Mouse (Mus musculus) lung, embryonic 15.5 days (tissue): ENCODE measurements around the gene Mrgprd. TPM values are rescaled to one million over a fixed set of nuclear protein-coding genes. Genes with fewer than 3 reads are reported as not detected.

Experiments
- ATAC-seq: fragments of 200-750 bp; cut with Nextera tagmentation; 2 replicates; pipeline ENCODE4 v1.8.0; 2017; ENCODE audit warnings: moderate number of reproducible peaks, borderline replicate concordance; ENCODE audit not compliant: low FRiP score, low TSS enrichment; ENCODE audit errors: extremely low read depth
- H3K27ac ChIP-seq: fragments of 300-500 bp; sonication (generic); 2 replicates; pipeline ENCODE4 v1.5.1; 2015; ENCODE audit warnings: moderate library complexity, mild to moderate bottlenecking, inconsistent platforms
- H3K27me3 ChIP-seq: fragments of 300-500 bp; sonication (generic); 2 replicates; pipeline ENCODE4 v1.6.1; 2015; ENCODE audit warnings: inconsistent platforms
- H3K36me3 ChIP-seq: fragments of 300-500 bp; sonication (generic); 2 replicates; pipeline ENCODE4 v1.6.1; 2015; ENCODE audit warnings: inconsistent platforms
- H3K4me1 ChIP-seq: fragments of 300-500 bp; sonication (generic); 2 replicates; pipeline ENCODE4 v1.6.1; 2015; ENCODE audit warnings: inconsistent platforms
- H3K4me2 ChIP-seq: fragments of 300-500 bp; sonication (generic); 2 replicates; pipeline ENCODE4 v1.6.1; 2015; ENCODE audit warnings: inconsistent platforms, mild to moderate bottlenecking, moderate library complexity
- H3K4me3 ChIP-seq: fragments of 300-500 bp; sonication (generic); 2 replicates; pipeline ENCODE4 v1.5.1; 2015; ENCODE audit warnings: mild to moderate bottlenecking, inconsistent platforms
- H3K9ac ChIP-seq: fragments of 300-500 bp; sonication (generic); 2 replicates; pipeline ENCODE4 v1.6.1; 2015; ENCODE audit warnings: inconsistent platforms
- H3K9me3 ChIP-seq: fragments of 300-500 bp; sonication (generic); 2 replicates; pipeline ENCODE4 v1.6.1; 2016; ENCODE audit warnings: inconsistent platforms
- WGBS: fragments of 180-500 bp; shearing (Covaris S2); methylation state at CpG from one replicate; pipeline ENCODE4 v1.1.7; 2015; 5-methylcytosine and 5-hydroxymethylcytosine counted together
- polyA plus RNA-seq: library from polyadenylated mRNA; unstranded; fragments of >200 nt; fragmentation: Nextera tagmentation; extraction: Ambion mirVana; gene quantifications from 2 replicates; pipeline ENCODE4 v1.2.1, GENCODE M21; 2015

Gene Mrgprd
- polyA plus RNA-seq, 1 experiment from 2014 or later: not detected

DNA sequence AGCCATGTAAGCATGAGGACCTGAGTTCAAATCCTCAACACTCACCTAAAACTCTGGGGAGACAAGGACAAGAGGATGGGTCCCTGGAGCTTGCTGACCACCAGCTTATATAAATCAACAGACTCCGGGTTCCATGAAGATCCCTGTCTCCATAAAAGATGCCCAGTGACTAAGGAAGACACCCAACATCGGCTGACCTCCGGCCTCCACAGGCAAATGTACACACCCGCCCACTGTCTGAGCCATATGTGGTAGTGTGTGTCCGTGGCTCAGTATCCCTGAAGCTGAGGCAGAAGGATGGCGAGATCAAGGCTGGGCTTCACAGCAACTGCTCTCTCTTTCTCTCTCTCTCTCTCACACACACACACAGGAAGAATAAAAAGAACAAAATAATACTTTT, 19.3 kb downstream of the Mrgprd start:
- 82% methylated on average over 6 of the region's 6 CpGs for WGBS
- ATAC-seq: no peak

DNA sequence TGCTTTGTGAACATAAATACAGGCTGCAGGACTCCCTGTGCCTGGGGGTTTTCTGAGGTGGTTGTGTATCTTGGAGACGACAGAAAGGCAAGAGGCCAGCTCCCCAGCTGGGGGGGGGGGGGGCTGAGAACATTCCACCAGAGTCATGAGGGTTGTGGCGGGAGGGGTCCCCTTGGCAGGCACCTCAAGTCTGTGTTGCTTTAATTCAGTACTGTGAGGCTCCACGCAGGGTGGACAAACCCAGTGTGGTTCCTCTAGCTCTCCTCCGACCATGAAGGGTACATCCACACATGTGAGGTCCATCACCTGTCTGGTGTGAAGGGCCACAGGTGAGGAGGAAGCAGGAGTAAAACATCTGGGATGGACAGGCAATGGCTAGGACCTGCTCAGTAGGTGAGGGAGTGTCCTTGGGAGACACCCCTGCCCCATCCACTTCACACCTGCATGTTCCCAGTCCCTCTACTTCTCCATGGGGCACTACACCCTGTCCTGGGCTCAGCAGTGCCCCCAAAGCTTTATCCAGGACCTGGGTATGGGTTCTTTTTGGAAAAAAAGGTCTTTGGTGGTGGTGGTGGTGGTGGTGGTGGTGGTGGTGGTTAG, 19.9 kb downstream of the Mrgprd start:
- 52% methylated on average over 4 of the region's 4 CpGs for WGBS
- H3K4me3 ChIP-seq: no peak overlapping the region
- ATAC-seq: no peak
- no peak overlapping the region for H3K27ac ChIP-seq
- H3K4me2 ChIP-seq: no peak overlapping the region
- H3K9ac ChIP-seq: no peak overlapping the region
- H3K4me1 ChIP-seq: peaks cover 17% of the 10 kb centered on the region
- no peaks in the 10 kb centered on the region for H3K9me3 ChIP-seq
- no peaks in the 10 kb centered on the region for H3K36me3 ChIP-seq
- H3K27me3 ChIP-seq: no peaks in the 10 kb centered on the region

More for the DNA sequence above, 19.3 kb downstream of the Mrgprd start:
- H3K9me3 ChIP-seq: no peaks in the 10 kb centered on the region
- no peak overlapping the region for H3K4me3 ChIP-seq
- H3K36me3 ChIP-seq: no peaks in the 10 kb centered on the region
- H3K4me2 ChIP-seq: no peak overlapping the region
- H3K27me3 ChIP-seq: no peaks in the 10 kb centered on the region
- H3K27ac ChIP-seq: no peak overlapping the region
- H3K9ac ChIP-seq: no peak overlapping the region
- H3K4me1 ChIP-seq: peaks cover 17% of the 10 kb centered on the region

DNA sequence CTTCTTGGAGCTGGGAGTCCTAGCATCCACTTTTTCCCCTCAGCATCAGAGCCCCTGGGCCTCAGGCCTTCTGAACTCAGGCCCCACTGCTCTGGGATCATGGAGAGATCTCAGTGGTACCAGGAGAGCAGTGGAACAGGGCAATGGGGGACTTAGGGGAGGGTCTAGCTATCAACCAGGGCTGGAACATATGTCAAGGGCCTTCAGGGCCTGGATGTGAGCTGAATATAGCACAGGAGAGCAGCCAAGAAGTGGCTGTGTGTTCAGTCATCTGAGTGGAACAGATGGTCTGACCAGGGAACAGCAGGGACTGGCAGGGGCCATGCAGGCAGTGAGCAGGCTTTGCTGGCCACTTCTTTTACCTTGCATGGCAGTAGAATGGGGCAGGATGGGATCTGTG, 20.6 kb downstream of the Mrgprd start:
- peaks cover 17% of the 10 kb centered on the region for H3K4me1 ChIP-seq
- no peaks in the 10 kb centered on the region for H3K27me3 ChIP-seq
- no peaks in the 10 kb centered on the region for H3K36me3 ChIP-seq
- H3K9me3 ChIP-seq: no peaks in the 10 kb centered on the region
- no peak overlapping the region for H3K4me3 ChIP-seq
- no peak overlapping the region for H3K27ac ChIP-seq
- no peak overlapping the region for H3K4me2 ChIP-seq
- H3K9ac ChIP-seq: no peak overlapping the region
- ATAC-seq: no peak

DNA sequence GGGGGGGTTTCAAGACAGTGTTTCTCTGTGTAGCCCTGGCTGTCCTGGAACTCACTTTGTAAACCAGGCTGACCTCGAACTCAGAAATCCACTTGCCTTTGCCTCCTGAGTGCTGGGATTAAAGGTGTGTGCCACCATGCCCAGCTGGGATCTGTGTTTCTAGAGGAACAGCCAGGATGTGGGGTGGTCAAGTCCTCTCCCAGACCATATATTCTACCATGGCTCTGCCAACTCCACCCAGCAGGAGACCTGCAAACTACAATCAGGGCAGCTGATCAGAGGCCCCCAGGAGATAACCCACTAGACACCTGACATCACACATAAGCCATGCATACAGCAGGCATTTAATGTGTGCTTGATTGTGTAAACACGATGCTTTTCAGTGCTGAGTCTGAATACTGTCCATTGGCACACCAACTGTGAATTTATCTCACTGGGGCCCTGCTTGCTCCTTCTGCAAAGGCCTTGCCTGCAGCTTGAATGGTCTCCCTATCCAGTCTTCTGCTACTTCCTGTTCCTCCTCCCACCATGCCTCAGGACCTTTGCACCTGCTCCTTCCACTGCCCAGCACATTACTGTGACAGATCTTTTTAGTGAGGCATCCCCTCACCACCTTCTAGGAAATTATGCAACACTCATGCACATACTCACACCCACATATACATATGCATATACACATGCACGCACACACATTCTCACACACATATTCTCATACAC, 21.1 kb downstream of the Mrgprd start:
- no peak overlapping the region for H3K4me3 ChIP-seq
- no peak overlapping the region for H3K27ac ChIP-seq
- H3K36me3 ChIP-seq: no peaks in the 10 kb centered on the region
- no peaks in the 10 kb centered on the region for H3K27me3 ChIP-seq
- H3K4me1 ChIP-seq: peaks cover 17% of the 10 kb centered on the region
- H3K9ac ChIP-seq: no peak overlapping the region
- no peak for ATAC-seq
- no peak overlapping the region for H3K4me2 ChIP-seq
- 82% methylated on average over 3 of the region's 3 CpGs for WGBS
- no peaks in the 10 kb centered on the region for H3K9me3 ChIP-seq

DNA sequence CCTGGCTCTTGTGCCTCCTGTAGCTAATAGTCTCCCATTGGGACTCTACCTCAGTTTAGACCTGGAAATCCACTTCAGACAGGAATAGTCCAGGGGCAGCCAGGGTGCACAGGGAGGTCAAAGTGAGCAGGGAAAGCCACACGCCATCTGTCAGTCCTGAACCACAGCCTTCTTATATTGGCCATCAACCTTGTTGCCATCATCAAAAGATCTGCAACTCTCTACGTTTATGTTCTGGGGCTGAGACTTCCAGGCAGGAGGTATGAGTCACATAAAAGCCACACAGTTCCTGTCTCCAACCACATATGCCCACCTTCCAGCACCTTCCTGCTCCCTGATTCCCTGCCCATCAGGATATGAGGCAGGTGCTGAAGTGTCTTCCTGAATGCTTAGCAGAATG, 23.3 kb downstream of the Mrgprd start:
- WGBS: 63% methylated on average over 2 of the region's 2 CpGs

DNA sequence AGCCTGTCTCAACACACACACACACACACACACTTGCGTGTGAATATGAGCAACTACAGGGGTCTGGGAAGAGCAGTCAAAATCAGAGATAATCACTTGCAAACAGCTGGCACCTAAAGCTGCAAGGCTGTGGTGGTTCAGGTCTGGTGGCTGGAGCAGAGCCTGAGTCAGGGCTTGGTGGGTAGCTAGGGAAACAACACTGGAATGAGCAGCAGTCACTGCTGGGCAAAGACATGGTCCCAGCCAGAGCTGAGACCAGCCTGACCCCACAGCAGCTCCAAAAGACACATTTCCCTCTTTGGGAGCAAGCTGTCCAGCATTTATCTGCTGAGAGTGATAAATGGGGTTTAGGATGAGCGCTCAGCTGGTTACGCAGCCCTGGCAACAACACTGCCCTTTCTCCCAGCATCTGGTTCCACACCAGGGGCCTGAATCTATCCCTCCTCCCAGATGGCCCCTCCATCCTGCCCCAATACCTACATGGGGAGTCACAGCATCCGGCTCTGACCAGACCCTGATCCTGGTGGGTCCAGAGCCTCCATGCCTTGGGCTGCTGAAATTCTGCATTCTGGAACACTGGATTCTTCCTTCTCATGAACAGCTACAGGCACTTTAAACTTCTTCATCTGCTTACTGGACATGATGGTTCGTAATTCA, 25.7 kb downstream of the Mrgprd start:
- no peak overlapping the region for H3K9ac ChIP-seq
- H3K36me3 ChIP-seq: no peaks in the 10 kb centered on the region
- no peak overlapping the region for H3K27ac ChIP-seq
- ATAC-seq: no peak
- no peak overlapping the region for H3K4me3 ChIP-seq
- 76% methylated on average over 5 of the region's 5 CpGs for WGBS
- no peaks in the 10 kb centered on the region for H3K4me1 ChIP-seq
- H3K4me2 ChIP-seq: no peak overlapping the region
- H3K9me3 ChIP-seq: no peaks in the 10 kb centered on the region
- no peaks in the 10 kb centered on the region for H3K27me3 ChIP-seq

More for the DNA sequence above, 23.3 kb downstream of the Mrgprd start:
- Histone ChIP-seq H3K4me2 (no peak overlapping the region), H3K27me3 (no peaks in the 10 kb centered on the region), H3K4me1 (peaks cover 5% of the 10 kb centered on the region), H3K9me3 (no peaks in the 10 kb centered on the region), H3K9ac (no peak overlapping the region), H3K36me3 (no peaks in the 10 kb centered on the region), H3K27ac (no peak overlapping the region), H3K4me3 (no peak overlapping the region)
- ATAC-seq: no peak

Other genes starting within 250 kb of the Mrgprd start
- gene 1810010D01Rik, start 106.7 kb upstream of the Mrgprd start, polyA plus RNA-seq: 0.30 and 0.33 TPM in 2 replicates
- gene Tpcn2, start 30.8 kb upstream of the Mrgprd start, polyA plus RNA-seq: 10.0 and 10.9 TPM in 2 replicates
- gene Mrgprf, start 14.0 kb upstream of the Mrgprd start, polyA plus RNA-seq: 2.1 TPM in 2 replicates